In the genomic region with DNA sequence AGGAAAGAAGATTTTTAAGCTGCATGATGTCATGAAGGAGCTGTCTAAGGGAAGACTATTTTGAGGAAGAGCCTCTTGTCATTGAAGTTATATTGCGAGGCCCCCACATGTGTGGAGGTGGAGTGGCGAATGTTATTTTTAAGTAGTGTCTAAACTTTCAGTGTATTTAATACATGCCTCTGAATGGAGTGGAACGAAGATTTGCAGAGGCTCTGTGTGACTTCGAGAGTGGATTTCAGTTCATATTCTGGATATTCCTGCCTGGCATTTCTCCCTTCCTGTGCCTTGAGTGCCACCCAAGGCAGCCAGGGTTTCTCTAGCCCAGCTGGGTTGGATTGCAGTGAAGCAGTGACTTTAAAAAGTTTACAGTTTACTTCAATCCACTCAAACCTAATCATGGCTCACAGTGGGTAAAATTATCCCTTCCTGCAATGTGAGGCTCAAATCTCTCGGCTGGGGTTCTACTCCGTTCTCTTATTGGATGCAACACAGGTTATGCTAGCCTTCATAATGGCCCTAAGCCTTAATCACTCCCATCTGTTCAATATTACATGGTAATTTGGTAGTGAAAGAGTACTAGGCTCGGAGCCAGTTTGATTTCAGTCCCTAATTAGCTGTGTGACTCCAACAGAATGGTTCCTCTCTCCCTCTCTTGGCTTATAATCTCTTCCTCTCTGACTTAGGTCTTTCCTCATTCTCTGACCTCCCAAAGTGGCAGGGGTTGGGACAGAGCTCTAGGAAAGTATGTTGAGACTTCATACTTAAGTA, we compare ENCODE assay signal across 12 mouse cellular contexts.
A peak's percentile ranks its signal among the peaks of the same experiment; 100 is the strongest.
DNase-seq lines count a peak whose midpoint lies in the region; ATAC-seq and TF ChIP-seq lines count a peak whose summit lies in the region.
"Had no signal": no experiment of that assay in that cellular context is flagged by ENCODE, and none has a peak within 500 bp of the region (broad histone marks: within the 10 kb centered on the region; RNA-seq: fewer than 3 reads in every experiment).

No protein-coding gene starts in this region.

- no peak overlapping the region for H3K4me2 ChIP-seq in midbrain, embryonic 13.5 days (replicated peaks)
- H3K4me2 ChIP-seq in midbrain, embryonic 11.5 days, result no peak overlapping the region
- no peak overlapping the region for H3K4me2 ChIP-seq in hindbrain, embryonic 16.5 days (ENCODE audit: low read length)
- no peak overlapping the region for H3K4me2 ChIP-seq in neural tube, embryonic 15.5 days
- H3K4me2 ChIP-seq in liver, postnatal 0 days (ENCODE audit: low read depth, low read length), result no peak overlapping the region
- H3K4me2 ChIP-seq: heart, embryonic 15.5 days; liver, embryonic 15.5 days had no signal

- DNase-seq in cerebellum, postnatal 10 days, result peak; percentile 72 to 77
- DNase-seq in cerebellum, adult 11-12 months, result no peak
- no peak for DNase-seq in midbrain, embryonic 11.5 days (ENCODE audit: low spot score, missing footprints)
- no peak for DNase-seq in liver, postnatal 0 days
- DNase-seq: kidney, postnatal 25 days had no signal

- no peaks in the 10 kb centered on the region for H3K9me3 ChIP-seq in midbrain, embryonic 13.5 days
- no peaks in the 10 kb centered on the region for H3K9me3 ChIP-seq in midbrain, embryonic 11.5 days (ENCODE audit: control insufficient read depth, low read length)
- H3K9me3 ChIP-seq in hindbrain, embryonic 16.5 days (ENCODE audit: control insufficient read depth, low read length), result no peaks in the 10 kb centered on the region
- no peaks in the 10 kb centered on the region for H3K9me3 ChIP-seq in neural tube, embryonic 15.5 days (replicated peaks)
- H3K9me3 ChIP-seq in liver, postnatal 0 days (ENCODE audit: low read length), result no peaks in the 10 kb centered on the region; the same call in 1 of the 2 replicates
- H3K9me3 ChIP-seq: heart, embryonic 15.5 days; liver, embryonic 15.5 days had no signal

- H3K4me3 ChIP-seq in midbrain, embryonic 13.5 days (replicated peaks), result no peak overlapping the region
- H3K4me3 ChIP-seq in midbrain, embryonic 11.5 days (ENCODE audit: low read depth, low read length), result no peak overlapping the region
- no peak overlapping the region for H3K4me3 ChIP-seq in hindbrain, embryonic 16.5 days (ENCODE audit: low read length)
- no peak overlapping the region for H3K4me3 ChIP-seq in neural tube, embryonic 15.5 days (replicated peaks)
- no peak overlapping the region for H3K4me3 ChIP-seq in liver, postnatal 0 days (ENCODE audit: low read depth, low read length)
- H3K4me3 ChIP-seq: erythroblast, embryonic 14.5 days; heart, embryonic 15.5 days; liver, embryonic 15.5 days had no signal

- peak; percentile 63; the same call in 1 of the 2 replicates for ATAC-seq in midbrain, embryonic 13.5 days
- ATAC-seq in midbrain, embryonic 11.5 days (ENCODE audit: low FRiP score), result no peak
- peak; percentile 90 for ATAC-seq in hindbrain, embryonic 16.5 days
- ATAC-seq in neural tube, embryonic 15.5 days (ENCODE audit: low FRiP score), result peak; percentile 82
- ATAC-seq in inflammation-experienced regulatory T-cells, adult 6 months, result no peak
- ATAC-seq in liver, postnatal 0 days, result no peak

- H3K4me1 ChIP-seq in midbrain, embryonic 13.5 days (replicated peaks), result no peaks in the 10 kb centered on the region
- no peaks in the 10 kb centered on the region for H3K4me1 ChIP-seq in midbrain, embryonic 11.5 days (ENCODE audit: control insufficient read depth, insufficient read depth, low read length)
- H3K4me1 ChIP-seq in hindbrain, embryonic 16.5 days (ENCODE audit: control insufficient read depth, insufficient read depth, low read depth, low read length), result no peaks in the 10 kb centered on the region
- 0 out of 2 replicates have a peak, but pooled peaks cover 4% of the 10 kb centered on the region for H3K4me1 ChIP-seq in neural tube, embryonic 15.5 days
- H3K4me1 ChIP-seq in liver, postnatal 0 days (ENCODE audit: insufficient read depth), result no peaks in the 10 kb centered on the region
- H3K4me1 ChIP-seq: heart, embryonic 15.5 days; liver, embryonic 15.5 days had no signal

- H3K27me3 ChIP-seq in midbrain, embryonic 13.5 days, result no peaks in the 10 kb centered on the region
- H3K27me3 ChIP-seq in midbrain, embryonic 11.5 days (ENCODE audit: control insufficient read depth, insufficient read depth, low read length), result no peaks in the 10 kb centered on the region
- no peaks in the 10 kb centered on the region for H3K27me3 ChIP-seq in hindbrain, embryonic 16.5 days (replicated peaks; ENCODE audit: control insufficient read depth, insufficient read depth, low read length)
- H3K27me3 ChIP-seq in neural tube, embryonic 15.5 days (replicated peaks), result no peaks in the 10 kb centered on the region
- no peaks in the 10 kb centered on the region for H3K27me3 ChIP-seq in liver, postnatal 0 days (ENCODE audit: insufficient read depth, low read length)
- H3K27me3 ChIP-seq: heart, embryonic 15.5 days; liver, embryonic 15.5 days had no signal

- no peak for TF ChIP-seq EP300 in liver, postnatal 0 days (IDR thresholded peaks at IDR 0.05; ENCODE audit: low read depth)

- no peak for TF ChIP-seq CTCF in liver, postnatal 0 days (IDR thresholded peaks at IDR 0.05; ENCODE audit: low read depth)

- H3K9ac ChIP-seq in midbrain, embryonic 13.5 days (replicated peaks), result no peak overlapping the region
- H3K9ac ChIP-seq in midbrain, embryonic 11.5 days (ENCODE audit: low read length), result no peak overlapping the region
- H3K9ac ChIP-seq in hindbrain, embryonic 16.5 days (ENCODE audit: low read depth, low read length), result no peak overlapping the region
- H3K9ac ChIP-seq in neural tube, embryonic 15.5 days (replicated peaks), result no peak overlapping the region
- H3K9ac ChIP-seq in liver, postnatal 0 days (replicated peaks), result no peak overlapping the region
- H3K9ac ChIP-seq: heart, embryonic 15.5 days; liver, embryonic 15.5 days had no signal

- H3K27ac ChIP-seq in midbrain, embryonic 13.5 days, result no peak overlapping the region
- no peak overlapping the region for H3K27ac ChIP-seq in midbrain, embryonic 11.5 days (ENCODE audit: low read depth, low read length)
- H3K27ac ChIP-seq in hindbrain, embryonic 16.5 days (ENCODE audit: low read depth, low read length), result no peak overlapping the region
- H3K27ac ChIP-seq in neural tube, embryonic 15.5 days (replicated peaks), result no peak overlapping the region
- H3K27ac ChIP-seq in liver, postnatal 0 days (ENCODE audit: low read depth), result no peak overlapping the region
- H3K27ac ChIP-seq: heart, embryonic 15.5 days; liver, embryonic 15.5 days had no signal

- no peaks in the 10 kb centered on the region for H3K36me3 ChIP-seq in midbrain, embryonic 13.5 days
- H3K36me3 ChIP-seq in midbrain, embryonic 11.5 days (ENCODE audit: control insufficient read depth, insufficient read depth, low read length), result no peaks in the 10 kb centered on the region
- H3K36me3 ChIP-seq in hindbrain, embryonic 16.5 days (ENCODE audit: control insufficient read depth, insufficient read depth, low read length), result no peaks in the 10 kb centered on the region
- no peaks in the 10 kb centered on the region for H3K36me3 ChIP-seq in neural tube, embryonic 15.5 days
- H3K36me3 ChIP-seq in liver, postnatal 0 days (replicated peaks; ENCODE audit: insufficient read depth, low read length), result no peaks in the 10 kb centered on the region
- H3K36me3 ChIP-seq: heart, embryonic 15.5 days; liver, embryonic 15.5 days had no signal

- 72% methylated on average over 7 of the region's 7 CpGs for WGBS in midbrain, embryonic 13.5 days
- 82% methylated on average over 7 of the region's 7 CpGs for WGBS in midbrain, embryonic 11.5 days
- 61% methylated on average over 7 of the region's 7 CpGs for WGBS in hindbrain, embryonic 16.5 days
- 60% methylated on average over 7 of the region's 7 CpGs for WGBS in neural tube, embryonic 15.5 days
- WGBS in liver, postnatal 0 days (ENCODE audit: insufficient replicate concordance), result 85% methylated on average over 7 of the region's 7 CpGs

Comparison
In these comparisons a context has a peak if more than half of its experiments do, and no peak if none do; other contexts are left out.
1. DNase-seq: peak in cerebellum, postnatal 10 days (2 of 2); none in cerebellum, adult 11-12 months (single experiment), midbrain, embryonic 11.5 days (single experiment) and liver, postnatal 0 days (single experiment).
2. ATAC-seq: peak in midbrain, embryonic 13.5 days (single experiment), hindbrain, embryonic 16.5 days (single experiment) and neural tube, embryonic 15.5 days (single experiment); none in midbrain, embryonic 11.5 days (single experiment), inflammation-experienced regulatory T-cells, adult 6 months (single experiment) and liver, postnatal 0 days (single experiment).